Mouse (Mus musculus): ENCODE data around the gene D17Wsu92e.

Gene D17Wsu92e

DNA sequence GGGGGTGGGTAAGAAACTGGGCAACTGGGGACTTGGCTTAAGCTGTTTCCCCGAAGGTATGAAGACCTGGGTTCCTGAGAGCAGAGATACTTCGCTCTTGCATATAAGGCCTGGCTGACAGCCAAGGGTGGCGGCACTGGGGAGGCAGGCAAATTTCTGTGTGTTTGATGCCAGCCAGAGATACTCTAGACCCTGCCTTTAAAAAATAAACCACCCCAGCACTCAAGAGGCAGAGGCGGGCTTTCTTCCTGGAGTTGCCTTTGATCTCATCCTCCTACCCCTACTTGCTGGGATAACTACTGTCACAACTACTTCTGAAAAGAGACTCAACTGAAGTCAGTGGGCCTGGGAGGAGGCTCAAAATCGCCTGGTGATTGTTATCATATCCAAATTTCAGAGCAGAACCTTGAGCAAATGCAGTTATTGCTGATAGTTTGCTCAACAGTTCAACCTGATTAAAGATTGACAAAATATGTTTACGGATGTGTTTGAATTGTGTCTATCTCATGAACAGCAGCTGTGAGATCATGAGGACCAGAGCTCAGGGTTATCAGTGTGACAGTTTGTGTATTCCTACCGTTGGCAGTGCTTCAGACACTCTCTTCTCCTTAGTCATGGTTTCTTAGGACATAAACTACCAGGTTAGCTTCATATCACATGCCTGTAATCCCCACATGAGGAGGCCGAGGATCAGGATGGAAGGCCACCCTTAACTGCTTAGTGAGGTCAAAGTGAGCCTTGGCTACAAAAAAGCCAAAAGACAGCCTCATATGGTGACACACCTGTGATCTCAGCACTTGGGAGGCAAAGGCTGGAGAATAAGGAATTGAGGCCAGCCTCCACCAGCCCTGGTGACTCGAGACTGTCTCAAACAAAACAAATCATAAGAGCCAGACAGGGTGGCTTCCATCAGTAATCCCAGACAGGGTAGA, 1.2 kb upstream of the D17Wsu92e start:
- DNase-seq, result peak; percentile 62

DNA sequence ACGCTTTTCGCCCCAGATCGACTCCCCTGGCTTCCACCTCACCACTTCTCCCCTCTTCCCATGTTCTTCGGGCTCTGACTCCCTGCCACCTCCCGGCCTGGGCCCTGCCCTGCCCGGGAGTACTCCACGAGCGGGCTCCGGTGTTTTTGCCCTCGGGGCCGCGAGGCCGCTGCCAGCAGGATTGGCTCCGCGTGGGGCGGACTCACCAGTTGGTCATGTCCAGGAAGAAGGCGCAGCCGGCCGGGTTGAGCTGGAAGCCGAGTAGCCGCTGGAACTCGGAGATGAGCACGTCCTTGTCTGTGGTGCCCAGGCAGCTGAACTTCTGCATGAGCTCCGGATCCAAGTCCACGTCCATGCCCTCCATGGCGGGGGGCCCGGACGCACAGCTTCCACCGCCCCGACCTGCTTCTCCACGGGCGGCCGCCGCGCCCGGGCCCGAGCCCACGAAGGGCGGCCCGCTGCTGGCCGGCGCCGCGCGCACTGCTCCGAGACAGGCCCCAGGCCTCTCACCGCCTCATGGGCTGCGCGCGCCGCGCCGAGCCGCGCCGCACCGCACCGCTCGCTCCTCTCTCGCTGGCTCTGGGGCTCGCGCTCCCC, 379 bp downstream of the D17Wsu92e start:
- DNase-seq, result peak; percentile 74

DNA sequence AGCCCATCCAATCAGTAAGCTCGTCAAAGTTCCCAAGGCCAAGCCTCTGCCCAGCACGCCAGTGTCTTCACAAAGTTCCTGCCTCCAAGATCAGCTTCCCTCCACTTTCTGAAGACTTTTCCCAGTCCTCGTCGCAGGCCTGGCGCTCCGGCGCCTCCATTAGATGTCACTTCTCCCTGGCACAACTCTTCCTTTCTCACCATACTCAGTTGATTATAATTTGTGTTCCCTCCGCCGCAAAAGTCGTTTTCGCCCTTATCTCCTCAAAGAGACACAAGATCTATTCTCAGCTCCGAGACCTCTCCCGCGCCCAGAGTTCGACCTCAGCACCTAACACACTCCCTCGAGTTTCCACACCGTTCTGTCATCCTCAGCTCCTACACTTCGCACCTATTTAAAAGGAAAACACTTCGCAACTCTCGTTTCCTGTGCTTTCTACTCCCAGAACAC, 902 bp downstream of the D17Wsu92e start:
- no peak for DNase-seq

DNA sequence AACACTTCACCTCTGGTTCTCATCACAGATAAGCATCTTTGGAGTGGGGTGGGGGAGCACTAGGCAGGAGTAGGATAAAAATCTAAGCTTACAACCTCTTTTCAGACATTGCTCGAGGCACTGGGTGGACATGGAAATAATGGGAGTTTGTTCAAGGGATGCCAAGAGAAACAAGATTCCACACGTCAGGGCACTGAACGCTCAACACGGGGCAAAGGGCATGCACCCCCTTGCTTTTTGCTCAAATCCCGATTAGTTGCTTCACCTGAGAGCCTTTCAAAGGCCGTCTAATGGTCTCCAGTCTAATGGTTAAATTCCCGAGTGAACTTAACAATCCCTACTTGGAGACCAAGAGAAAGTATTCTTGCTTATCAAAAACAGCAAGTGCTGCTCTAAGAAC, 1.4 kb downstream of the D17Wsu92e start:
- DNase-seq, result no peak

DNA sequence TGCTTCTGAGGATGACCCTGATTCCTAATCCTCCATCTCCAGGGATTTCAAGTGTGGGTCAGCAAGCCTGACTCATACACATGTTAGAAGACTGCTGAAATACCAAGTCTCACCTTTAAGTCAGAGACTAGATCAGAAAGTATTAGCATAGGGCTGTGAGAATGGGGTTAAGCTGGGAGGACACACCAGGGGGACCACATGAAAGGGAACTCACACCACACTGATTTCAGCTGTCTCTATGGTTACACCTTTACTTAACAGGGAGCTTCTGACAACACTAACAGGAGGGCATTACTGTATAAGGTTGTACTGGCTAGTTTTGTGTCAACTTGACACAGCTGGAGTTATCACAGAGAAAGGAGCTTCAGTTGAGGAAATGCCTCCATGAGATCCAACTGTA, 5.8 kb downstream of the D17Wsu92e start:
- no peak for DNase-seq

DNA sequence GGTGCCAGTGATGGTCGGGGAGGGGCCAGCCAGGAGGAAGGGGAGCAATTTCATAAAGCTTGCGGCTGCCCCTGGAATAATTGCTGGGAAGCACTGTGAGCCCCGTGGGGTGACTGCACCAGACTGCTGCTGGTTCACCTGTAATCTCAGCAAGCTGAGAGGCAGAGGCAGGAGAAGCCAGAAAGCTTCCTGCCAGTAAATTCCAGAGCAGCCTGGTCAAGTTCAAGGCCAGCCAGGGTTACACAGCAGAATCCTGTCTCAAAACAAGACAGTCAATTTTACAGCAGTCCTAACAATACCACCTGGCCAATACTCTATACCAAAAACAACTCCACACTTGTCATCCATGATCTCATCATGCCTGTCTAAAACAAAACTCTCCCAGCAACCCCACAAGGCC, 8.5 kb downstream of the D17Wsu92e start:
- no peak for DNase-seq

DNA sequence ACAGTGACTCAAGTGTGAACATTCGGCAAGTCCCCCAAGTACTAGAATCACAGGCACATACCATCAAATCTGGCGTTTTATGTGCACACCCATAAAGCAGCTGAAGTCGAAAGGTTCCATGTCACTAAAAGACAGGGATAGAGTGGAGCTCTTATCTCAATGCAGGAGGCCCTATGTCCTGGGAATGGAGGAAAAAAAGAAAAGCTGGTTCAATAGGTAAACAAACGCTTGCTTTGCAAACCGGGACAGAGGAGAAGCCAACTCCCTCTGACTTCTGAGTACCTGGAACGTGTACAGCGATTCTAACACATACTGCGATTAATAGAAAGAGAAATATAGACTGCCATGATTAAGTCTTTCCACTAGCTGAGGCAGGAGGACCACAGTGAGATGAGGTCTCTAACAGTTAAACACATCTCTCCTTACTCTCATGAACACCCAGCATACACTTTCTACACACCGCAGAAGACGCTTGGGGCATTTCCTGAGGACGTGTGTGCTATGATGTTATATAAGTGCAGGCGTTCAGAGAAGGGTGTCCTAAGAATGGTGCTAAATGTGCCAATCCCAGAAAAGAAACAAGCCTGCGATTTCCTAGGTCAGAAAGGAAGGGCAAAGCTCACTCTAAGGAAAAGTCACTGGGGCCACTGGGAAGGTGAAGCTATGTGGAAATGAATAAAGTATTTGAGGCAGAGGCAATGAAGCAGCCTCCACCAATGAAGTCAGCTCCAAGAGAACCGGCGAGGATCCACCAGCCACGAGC, 9.7 kb downstream of the D17Wsu92e start:
- no peak for DNase-seq

DNA sequence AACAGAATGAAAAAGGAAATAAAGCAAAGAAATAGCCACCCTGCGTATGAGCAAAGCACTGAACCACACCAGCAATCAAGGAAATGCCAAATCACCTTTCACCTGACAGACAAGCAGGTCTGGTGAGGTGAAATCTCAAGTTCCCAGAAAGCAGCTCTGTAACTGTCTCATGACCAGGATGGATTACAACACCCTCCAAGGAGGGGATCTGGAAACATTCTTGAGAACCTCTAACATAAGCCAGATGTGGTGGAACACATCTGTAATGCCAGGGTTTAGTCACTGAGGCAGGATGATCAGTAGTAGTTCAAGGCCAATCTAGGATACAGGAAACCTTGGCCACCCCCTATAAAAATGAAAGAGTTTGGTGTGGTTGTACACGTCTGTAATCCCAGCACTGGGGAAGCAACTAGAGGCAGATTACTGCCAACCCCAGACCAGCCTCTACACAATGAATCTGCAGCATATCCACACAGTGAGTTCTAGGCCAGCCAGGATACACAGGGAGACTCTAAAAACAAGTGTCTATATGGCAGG, 12.8 kb downstream of the D17Wsu92e start:
- DNase-seq, result no peak

DNA sequence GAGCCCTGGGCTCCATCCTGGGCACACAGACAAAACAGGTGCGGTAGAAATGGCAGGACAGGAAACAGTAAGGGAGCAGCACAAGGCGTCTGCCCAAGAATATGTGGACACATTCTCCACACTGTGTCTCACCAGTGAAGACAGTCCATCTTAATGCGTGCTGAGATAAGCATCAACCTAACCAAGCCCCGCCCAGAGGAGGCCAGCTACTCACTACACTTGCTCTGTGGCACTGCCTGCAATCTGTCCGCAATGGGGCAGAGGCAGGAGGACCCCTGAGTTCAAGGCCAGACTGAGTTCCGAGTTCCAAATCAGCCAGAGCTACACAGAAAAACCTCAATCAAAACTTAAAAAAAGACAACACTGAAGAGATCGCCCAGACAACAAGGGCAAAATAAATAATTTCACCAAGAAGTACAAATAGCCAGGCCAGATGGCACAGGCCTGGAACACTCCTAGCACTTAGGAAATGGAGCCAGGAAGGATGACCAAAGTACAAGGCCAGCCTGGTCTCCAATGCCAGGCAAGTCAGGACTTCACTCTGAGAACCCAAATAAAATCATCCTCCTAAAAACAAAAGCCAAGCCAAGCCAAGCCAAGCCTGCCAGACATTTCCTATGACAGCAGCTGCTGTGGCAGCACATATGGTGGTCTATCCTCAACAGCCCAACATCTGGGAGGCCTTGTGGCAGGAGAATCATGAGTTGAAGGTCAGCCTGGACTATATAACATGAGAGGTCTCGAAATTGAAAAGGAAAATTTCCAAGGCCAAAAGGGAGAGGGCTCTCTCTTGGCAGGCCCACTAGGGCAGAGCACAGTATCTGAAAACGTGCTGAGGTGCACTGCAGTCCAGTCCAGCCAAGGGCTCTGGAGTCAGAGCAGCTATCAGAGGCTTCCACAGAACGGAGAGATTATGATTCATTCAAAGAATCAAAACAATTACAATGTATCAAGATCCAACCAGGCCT, 15.4 kb downstream of the D17Wsu92e start:
- peak; percentile 77 for DNase-seq

DNA sequence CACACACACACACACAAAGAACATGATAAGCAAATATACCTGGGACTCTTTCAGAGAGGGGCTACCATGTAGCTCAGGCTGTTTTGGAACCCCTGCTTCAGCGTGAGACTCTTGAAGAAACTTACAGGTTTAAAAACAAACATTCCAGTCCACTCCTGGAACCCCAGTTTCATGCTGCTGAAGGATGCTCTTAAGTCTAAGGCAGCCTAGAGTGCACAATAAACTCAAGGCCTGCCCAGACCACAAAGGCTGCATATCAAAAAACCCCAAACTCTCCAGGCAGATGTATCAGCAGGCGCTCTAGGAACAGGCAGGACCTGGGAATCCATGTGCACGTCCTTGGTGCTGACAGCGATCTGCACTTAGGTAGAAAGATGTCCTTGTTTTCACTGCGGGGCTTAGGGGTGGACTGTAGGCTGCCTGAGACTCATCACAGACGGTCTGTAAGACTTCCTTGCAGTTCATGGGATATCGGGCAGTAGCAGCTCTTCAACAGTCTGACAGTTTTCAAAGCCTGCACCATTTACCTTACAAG, 16.2 kb downstream of the D17Wsu92e start:
- no peak for DNase-seq

DNA sequence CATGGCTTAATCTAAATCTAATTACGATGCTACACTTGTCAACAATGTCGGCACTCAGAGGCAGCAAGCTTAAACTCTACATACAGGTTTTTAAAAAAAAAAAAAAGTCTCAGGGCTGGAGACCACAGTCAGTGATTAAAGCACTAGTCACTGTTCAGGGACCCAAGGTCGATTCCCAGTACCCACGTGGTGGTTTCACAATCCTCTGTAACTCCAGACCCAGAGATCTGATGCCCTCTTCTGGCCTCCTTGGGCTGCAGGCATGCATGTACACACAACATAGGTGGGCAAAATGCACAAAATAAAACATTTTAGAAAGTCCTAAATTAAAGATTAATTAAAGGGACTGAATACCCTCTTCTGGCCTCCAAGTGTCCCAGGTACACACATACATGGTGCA, 16.7 kb downstream of the D17Wsu92e start:
- no peak for DNase-seq

DNA sequence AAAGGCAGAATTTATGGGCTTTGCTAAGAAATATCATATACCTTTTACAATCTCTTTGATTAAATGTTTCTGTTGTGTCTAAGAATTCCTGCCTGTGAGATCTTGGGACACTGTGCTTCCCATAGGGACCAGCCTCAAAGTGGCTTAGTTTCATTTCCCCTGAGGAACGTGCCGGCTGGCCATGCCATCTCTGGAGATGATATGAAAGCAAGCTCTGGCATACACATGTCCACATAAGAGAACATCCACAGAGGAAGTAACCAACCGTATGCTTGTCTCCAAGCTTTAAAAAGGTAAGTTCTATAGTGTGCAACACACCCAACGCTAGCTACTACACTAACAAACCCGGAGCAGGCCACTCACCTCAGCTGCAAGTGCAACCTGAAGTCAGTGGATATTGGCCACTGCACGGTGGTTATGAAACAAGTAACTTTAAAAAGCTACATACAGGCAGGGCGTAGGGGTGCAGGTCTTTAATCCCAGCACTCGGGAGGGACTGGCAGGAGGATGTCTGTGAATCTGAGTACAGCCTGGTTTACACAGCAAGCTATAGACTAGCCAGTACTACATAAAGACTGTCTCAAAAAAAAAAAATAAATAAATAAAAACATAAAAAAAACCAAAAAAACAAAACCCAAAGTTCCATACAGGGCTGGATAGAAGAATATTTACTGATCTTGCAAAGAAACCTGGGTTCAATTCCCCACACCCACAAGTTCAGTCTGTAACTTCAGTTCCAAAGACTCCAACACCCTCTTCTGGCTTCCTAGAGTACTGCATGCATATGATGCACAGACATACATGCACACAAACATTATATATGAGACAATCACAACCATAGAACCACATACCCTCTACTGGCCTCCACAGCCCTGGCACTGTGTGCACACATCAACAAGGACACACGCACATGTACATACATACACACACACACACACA, 19.5 kb downstream of the D17Wsu92e start:
- DNase-seq, result no peak

DNA sequence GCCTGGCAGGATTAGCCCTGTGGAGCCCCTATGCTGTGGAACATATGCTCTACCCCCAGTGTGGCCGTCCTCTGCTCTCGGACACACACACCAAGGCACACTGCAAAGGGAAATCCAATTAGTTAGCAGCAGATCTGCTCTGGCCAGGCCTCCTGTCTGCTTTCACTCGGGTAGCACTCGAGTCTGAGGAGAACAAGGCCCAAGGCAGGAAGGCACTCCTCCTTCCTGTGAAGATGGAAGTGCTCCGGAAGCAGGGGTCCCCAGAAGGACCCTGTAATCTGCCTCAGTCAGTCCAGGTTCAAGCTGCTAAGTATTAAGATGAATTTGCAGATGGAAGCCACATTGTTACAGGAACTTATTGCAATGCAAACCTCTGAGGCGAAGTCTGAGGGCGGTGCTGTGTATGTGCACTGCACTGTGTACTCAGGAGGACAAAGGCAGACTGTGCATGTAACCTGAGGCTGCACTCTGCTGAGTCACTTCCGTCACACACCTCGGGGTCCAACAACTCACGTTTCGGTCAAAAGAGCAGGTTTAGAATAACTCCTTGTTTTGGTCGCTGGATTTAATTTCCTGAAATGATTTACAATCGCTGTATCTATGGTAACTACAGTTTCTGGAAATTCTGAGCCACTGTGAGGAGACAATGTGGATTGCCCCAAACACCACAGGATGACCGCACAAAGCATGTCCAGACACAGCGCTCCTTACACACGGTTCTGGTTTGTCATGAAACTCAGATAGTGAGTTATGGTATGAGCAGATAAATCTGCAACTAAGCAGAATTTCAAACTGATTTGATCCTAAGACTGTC, 20.5 kb downstream of the D17Wsu92e start:
- no peak for DNase-seq

DNA sequence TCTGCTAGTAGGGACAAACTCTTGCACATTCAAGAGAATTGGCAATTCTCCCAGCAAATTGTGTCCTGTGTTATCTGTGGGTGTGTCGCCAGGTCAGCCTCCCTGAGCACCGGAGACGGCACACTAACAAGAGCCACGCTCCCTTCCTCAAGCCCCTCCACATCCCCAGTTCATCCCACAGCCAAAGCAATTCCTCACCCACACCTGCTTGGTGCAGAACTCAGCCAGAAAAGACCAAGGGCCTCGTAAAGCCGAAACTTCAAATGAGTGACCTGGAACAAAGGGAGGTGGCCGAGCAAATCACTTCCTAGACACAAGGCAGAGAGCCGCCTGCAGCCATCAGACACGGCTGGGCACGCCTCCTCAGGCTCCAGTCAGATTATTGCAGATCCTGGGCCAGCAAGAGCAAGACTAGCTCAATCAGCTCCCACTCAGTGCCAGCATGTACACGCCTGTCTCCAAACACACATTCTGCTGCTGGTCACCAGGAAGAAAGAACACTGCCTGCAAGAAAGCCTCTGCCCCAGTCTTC, 23.0 kb downstream of the D17Wsu92e start:
- DNase-seq, result no peak

DNA sequence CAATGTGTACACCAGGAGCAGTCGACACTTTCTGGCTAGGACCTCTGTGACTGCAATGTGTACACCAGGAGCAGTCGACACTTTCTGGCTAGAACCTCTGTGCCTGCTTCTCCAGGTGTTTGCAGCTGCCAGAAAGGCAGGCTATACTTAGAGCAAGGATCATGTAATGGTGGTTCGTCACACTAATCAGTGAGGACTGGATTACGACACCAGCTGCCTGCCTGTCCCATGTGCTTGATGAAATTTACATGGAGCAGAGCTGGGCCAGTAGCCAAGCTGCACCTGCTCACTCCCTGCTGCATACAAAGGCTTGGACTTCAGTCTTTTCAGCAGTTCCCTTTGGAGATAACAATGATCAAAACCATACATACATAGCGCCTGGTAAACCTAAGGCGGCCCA, 23.7 kb downstream of the D17Wsu92e start:
- DNase-seq, result peak; percentile 66

DNA sequence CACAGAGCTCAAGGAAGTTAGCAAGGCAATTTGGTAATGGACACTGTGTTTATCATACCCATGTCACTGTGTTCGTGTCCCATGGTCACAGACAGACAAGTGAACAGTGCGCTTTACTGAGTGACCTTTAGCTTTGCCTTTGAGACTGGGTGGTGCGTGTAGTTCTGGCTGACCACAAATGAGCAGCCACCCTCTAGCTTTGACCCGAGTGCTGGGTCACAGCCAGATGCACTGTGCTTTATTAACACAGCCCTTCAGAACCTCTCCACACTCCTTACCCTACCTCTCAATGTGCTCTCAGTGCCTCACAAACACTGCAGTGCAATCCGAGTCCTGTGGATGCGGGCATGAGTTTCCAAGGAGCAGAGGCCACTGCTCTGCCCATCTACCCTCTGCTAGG, 27.3 kb downstream of the D17Wsu92e start:
- no peak for DNase-seq

DNA sequence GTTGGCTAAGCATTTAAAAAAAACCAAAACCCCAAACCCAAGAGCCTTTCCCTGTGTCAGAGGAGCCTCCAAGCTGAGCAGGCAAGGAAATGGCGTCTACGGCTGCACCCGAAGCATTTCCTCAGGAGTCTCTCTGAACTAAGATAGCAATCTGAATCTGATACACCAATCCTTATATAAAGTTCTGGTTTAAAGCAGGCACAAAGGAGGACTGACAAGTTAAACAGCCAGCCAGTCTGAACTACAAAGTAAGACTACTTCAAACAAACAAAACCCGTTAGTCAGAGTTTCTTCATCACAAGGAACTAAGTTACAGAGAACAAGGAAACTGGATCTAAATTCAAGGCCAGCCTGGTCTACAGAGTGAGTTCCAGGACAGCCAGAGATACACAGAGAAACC, 27.9 kb downstream of the D17Wsu92e start:
- DNase-seq, result no peak

DNA sequence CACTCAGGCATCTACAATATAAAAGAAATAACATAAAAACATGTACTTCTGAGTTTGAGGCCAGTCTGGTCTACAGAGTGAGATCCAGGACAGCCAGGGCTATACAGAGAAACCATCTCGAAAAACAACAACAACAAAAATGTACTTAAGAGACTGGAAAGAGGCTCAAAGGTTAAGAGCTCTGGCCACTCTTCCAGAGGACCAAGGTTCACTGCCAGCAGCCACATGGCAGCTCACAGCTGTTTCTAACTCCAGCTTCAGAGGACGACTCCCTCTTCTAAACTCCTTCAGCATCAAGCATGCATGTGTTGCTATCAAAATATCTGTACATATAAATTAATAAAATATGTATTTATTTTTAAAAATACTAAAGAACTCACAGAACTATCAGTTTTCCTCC, 28.9 kb downstream of the D17Wsu92e start:
- no peak for DNase-seq

DNA sequence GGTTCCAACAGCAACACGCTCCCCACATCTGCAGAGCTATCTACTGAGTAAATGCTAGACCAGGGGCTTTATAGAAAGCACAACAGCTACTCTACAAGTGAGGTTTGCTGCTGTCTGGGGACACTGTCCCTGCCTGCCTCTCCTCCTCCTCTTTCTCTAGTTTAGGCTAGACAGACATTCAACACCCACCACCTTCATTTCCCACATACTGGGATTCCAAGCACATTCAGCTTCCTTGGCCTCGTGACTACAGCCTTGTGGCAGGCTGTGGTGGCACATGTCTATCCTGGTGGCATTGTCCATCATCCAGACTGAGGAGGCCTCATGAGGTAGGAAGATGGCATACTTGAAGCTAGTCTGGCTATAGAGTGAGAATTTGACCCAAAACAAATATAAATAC, 29.5 kb downstream of the D17Wsu92e start:
- no peak for DNase-seq

DNA sequence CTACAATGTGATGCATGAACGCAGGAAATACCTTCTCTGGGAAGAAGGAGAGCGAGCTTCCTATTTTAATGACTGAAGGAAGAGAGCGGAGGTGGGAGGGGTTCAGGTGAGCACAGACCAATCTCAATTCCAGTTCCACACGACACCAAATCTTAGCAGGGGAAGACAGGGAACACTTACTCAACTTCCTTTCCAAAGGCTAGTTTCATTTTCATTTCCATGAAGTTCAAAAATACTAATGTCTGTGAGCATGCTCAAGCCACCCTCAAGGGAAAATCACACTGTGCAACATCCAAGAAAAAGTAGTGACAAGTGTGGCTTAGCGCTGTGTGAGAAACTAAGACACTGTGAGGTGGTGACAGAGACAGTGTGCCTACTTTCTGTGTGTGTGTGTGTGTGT, 30.4 kb downstream of the D17Wsu92e start:
- no peak for DNase-seq

All from cerebellum, adult 9-10 months (tissue).